Mouse (Mus musculus): ENCODE results near the gene 1700029H14Rik.

GRCm38 (mm10) chr8:13537102-13537501, 25.2 kb downstream of the 1700029H14Rik start:
- TF ChIP-seq CTCF (conservative IDR thresholded peaks at IDR 0.05; ENCODE audit: low read length): no peak
- TF ChIP-seq POU5F1 (IDR thresholded peaks at IDR 0.05; ENCODE audit: borderline replicate concordance, low read length): no peak
- TF ChIP-seq NANOG (IDR thresholded peaks at IDR 0.05; ENCODE audit: borderline replicate concordance, low read length): no peak

All from E14TG2a.4 (cell line).